Mouse (Mus musculus) lung, postnatal 0 days (tissue): ENCODE data around the gene Upk2. TPM values are rescaled to one million over a fixed set of nuclear protein-coding genes. Genes with fewer than 3 reads are reported as not detected.
A peak's percentile ranks its signal among the peaks of the same experiment; 100 is the strongest.
"Not testable (repeated sequence)": the region's sequence is repeated elsewhere in the genome, so short reads cannot be mapped to it uniquely, and the experiment has no call there.

Source experiments
- ATAC-seq: fragments of 200-750 bp; cut with Nextera tagmentation; 2 replicates; pipeline ENCODE4 v1.8.0; 2017; ENCODE audit warnings: moderate library complexity
- DNase-seq: peaks from one replicate; pipeline ENCODE4 v3.0.0-alpha.2; 2016; ENCODE audit warnings: low spot score
- H3K27ac ChIP-seq: fragments of 300-500 bp; sonication (generic); 2 replicates; pipeline ENCODE4 v1.5.1; 2014; ENCODE audit warnings: antibody characterized with exemption, mild to moderate bottlenecking, low read length, mixed read lengths
- H3K27me3 ChIP-seq: fragments of 300-500 bp; sonication (generic); replicated peaks from 2 replicates; pipeline ENCODE4 v1.6.1; 2014; ENCODE audit warnings: low read length, mixed read lengths; ENCODE audit not compliant: insufficient read depth
- H3K36me3 ChIP-seq: fragments of 300-500 bp; sonication (generic); 2 replicates; pipeline ENCODE4 v1.6.1; 2014; ENCODE audit warnings: low read length, mixed read lengths; ENCODE audit not compliant: insufficient read depth
- H3K4me1 ChIP-seq: fragments of 300-500 bp; sonication (generic); 2 replicates; pipeline ENCODE4 v1.6.1; 2014; ENCODE audit warnings: antibody characterized with exemption, low read depth, low read length, mixed read lengths; ENCODE audit not compliant: insufficient read depth
- H3K4me2 ChIP-seq: fragments of 300-500 bp; sonication (generic); replicated peaks from 2 replicates; pipeline ENCODE4 v1.6.1; 2014; ENCODE audit warnings: low read depth, mild to moderate bottlenecking, low read length, moderate library complexity, mixed read lengths
- H3K4me3 ChIP-seq: fragments of 300-500 bp; sonication (generic); 2 replicates; pipeline ENCODE4 v1.5.1; 2014; ENCODE audit warnings: low read depth, low read length
- H3K9ac ChIP-seq: fragments of 300-500 bp; sonication (generic); replicated peaks from 2 replicates; pipeline ENCODE4 v1.6.1; 2014; ENCODE audit warnings: low read depth, mild to moderate bottlenecking
- H3K9me3 ChIP-seq: fragments of 300-500 bp; sonication (generic); 2 replicates; pipeline ENCODE4 v1.6.1; 2016; ENCODE audit warnings: low read length, mixed read lengths
- CTCF ChIP-seq: IDR thresholded peaks from 2 replicates; pipeline ENCODE4 v1.5.1; 2016; ENCODE audit warnings: antibody characterized with exemption, mild to moderate bottlenecking
- EP300 ChIP-seq: IDR thresholded peaks from 2 replicates; pipeline ENCODE4 v1.6.1; 2016; ENCODE audit warnings: antibody characterized with exemption, mild to moderate bottlenecking, control low read depth
- WGBS: fragments of 180-500 bp; shearing (Covaris S2); extraction: QIAGEN DNeasy Blood & Tissue Kit; methylation state at CpG from one replicate; pipeline ENCODE4 v1.1.7; 2014; 5-methylcytosine and 5-hydroxymethylcytosine counted together
- polyA plus RNA-seq: library from polyadenylated mRNA; unstranded; fragments of >200 nt; fragmentation: Nextera tagmentation; extraction: Ambion mirVana; gene quantifications from 2 replicates; pipeline ENCODE4 v1.2.1, GENCODE M21; 2015

Gene Upk2
- polyA plus RNA-seq, 1 experiment from 2014 or later = 2.3 TPM

DNA sequence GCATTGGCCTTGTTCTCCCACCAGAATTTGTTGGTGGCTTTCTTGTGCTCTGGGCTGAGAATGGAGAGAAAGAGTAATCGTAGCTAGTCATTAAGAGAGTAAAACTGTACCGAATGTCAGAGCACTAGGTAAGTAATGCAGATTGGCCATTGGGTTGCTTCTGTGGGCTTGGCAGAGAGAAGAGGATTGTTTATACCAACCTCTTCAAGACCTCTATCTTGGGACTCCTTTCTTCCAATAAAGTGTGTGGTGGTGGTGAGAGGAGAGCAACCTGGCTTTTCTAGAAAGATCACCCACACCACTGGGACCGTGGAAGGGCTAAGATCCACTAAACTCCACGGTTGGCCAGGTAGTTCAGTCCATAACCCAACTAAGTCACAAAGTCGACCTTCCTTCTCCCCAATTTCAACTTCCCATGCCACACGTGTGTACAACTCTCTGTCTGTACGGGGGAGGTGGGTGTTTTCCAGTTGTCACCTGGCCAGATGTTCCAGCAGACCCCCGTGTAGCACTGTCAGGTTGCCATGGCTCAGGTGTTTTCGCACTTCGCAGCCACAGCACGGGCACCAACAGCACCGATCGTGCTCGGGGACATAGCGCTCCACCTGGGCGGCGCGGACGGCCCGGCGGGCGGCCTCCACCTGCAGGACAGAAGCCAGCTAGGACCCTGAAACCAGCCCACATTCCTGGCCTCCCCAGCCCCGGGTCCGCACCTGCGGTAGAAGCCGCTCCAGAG lies 37.5 kb downstream of the Upk2 start:
- Histone ChIP-seq H3K27me3 (no peaks in the 10 kb centered on the region), H3K9me3 (no peaks in the 10 kb centered on the region), H3K9ac (peak overlapping the region; percentile 53), H3K36me3 (no peaks in the 10 kb centered on the region; the same call in 1 of the 2 replicates), H3K4me1 (peaks cover 8% of the 10 kb centered on the region; the same call in 1 of the 2 replicates), H3K4me3 (peak overlapping the region; percentile 77), H3K4me2 (peak overlapping the region; percentile 87), H3K27ac (peak overlapping the region; percentile 78)
- 7% methylated on average over 26 of the region's 26 CpGs for WGBS
- no peak for TF ChIP-seq EP300
- TF ChIP-seq CTCF = no peak
- DNase-seq = no peak
- ATAC-seq = peak; percentile 68

GRCm38 (mm10) chr9:44412781-44413180 lies 42.0 kb downstream of the Upk2 start:
- WGBS = 55% methylated on average over 2 of the region's 2 CpGs

DNA sequence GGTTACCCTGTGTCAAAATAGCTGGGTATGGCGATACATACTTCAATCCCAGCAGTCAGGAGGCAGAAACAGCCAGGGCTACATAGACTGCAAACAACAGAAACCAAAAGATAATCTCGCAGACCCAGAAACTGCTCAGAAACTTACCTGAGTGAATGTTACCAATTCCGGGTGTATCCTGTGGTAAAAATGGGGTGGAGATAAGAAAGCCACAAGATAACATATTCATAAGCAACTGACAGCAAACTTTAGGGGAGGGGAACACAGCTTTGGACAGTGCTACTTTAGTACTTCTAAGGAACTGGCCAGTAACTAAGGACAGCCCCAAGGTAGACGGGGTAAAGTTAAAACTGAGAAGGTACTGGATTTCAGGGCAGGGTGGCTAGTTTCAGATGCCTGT lies 42.5 kb downstream of the Upk2 start:
- H3K4me3 ChIP-seq = no peak overlapping the region
- H3K4me1 ChIP-seq = peaks cover 7% of the 10 kb centered on the region; the same call in 1 of the 2 replicates
- no peak for TF ChIP-seq EP300
- no peaks in the 10 kb centered on the region for H3K27me3 ChIP-seq
- H3K4me2 ChIP-seq = no peak overlapping the region
- no peak for DNase-seq
- ATAC-seq = no peak
- H3K9me3 ChIP-seq = no peaks in the 10 kb centered on the region
- H3K9ac ChIP-seq = no peak overlapping the region
- 73% methylated on average over 4 of the region's 4 CpGs for WGBS
- H3K27ac ChIP-seq = no peak overlapping the region
- H3K36me3 ChIP-seq = peaks cover 16% of the 10 kb centered on the region

More at GRCm38 (mm10) chr9:44412781-44413180, 42.0 kb downstream of the Upk2 start:
- peaks cover 16% of the 10 kb centered on the region for H3K36me3 ChIP-seq
- peaks cover 7% of the 10 kb centered on the region; the same call in 1 of the 2 replicates for H3K4me1 ChIP-seq
- ATAC-seq (no peak), DNase-seq (no peak)
- no peaks in the 10 kb centered on the region for H3K27me3 ChIP-seq
- H3K4me2 ChIP-seq = no peak overlapping the region
- no peaks in the 10 kb centered on the region for H3K9me3 ChIP-seq
- no peak overlapping the region for H3K4me3 ChIP-seq
- H3K27ac ChIP-seq = no peak overlapping the region
- no peak overlapping the region for H3K9ac ChIP-seq
- TF ChIP-seq CTCF = no peak
- no peak for TF ChIP-seq EP300

GRCm38 (mm10) chr9:44411601-44412130 lies 43.1 kb downstream of the Upk2 start:
- Histone ChIP-seq H3K4me3 (no peak overlapping the region), H3K4me1 (peaks cover 3% of the 10 kb centered on the region; the same call in 1 of the 2 replicates), H3K27ac (no peak overlapping the region), H3K4me2 (no peak overlapping the region), H3K36me3 (peaks cover 16% of the 10 kb centered on the region), H3K27me3 (no peaks in the 10 kb centered on the region), H3K9ac (no peak overlapping the region), H3K9me3 (no peaks in the 10 kb centered on the region)
- 83% methylated on average over 1 of the region's 1 CpGs for WGBS
- no peak for ATAC-seq
- TF ChIP-seq EP300 (no peak), CTCF (no peak)
- no peak for DNase-seq

DNA sequence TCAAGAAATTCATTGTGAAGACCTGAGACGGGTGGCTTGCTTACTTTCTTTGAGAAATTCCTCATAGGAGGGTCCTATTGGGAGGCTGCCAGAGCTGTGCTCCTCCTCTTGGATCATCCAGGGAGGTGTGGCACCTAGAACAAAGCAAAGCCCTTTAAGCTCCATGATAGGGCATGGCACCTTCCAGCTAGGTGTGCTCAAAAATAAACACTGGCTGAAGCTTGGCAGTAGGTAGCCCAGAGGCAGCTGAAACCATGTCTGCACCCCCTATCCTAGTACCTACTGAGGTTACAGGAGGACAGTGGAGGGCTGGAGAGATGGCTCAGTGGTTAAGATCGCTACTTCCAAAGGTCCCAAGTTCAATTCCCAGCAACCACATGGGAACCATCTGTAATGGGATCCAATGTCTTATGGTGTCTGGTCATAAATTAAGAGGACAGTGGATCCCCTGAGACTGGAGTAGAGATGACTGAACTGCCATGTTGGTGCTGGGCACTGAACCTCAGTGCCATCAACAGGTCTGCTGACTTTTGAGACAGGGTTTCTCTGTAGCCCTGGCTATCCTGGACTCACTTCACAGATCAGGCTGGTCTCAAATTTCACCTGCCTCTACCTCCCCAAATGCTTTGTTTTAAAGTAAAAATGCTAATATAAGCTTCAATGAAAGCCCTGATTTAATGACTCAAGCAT lies 44.0 kb downstream of the Upk2 start:
- Histone ChIP-seq H3K4me3 (no peak overlapping the region), H3K4me2 (no peak overlapping the region), H3K9me3 (no peaks in the 10 kb centered on the region), H3K4me1 (peaks cover 3% of the 10 kb centered on the region; the same call in 1 of the 2 replicates), H3K9ac (no peak overlapping the region), H3K27me3 (no peaks in the 10 kb centered on the region), H3K27ac (no peak overlapping the region), H3K36me3 (peaks cover 16% of the 10 kb centered on the region)
- no peak for ATAC-seq
- 80% methylated on average over 2 of the region's 2 CpGs for WGBS
- no peak for DNase-seq
- TF ChIP-seq CTCF = no peak
- no peak for TF ChIP-seq EP300

DNA sequence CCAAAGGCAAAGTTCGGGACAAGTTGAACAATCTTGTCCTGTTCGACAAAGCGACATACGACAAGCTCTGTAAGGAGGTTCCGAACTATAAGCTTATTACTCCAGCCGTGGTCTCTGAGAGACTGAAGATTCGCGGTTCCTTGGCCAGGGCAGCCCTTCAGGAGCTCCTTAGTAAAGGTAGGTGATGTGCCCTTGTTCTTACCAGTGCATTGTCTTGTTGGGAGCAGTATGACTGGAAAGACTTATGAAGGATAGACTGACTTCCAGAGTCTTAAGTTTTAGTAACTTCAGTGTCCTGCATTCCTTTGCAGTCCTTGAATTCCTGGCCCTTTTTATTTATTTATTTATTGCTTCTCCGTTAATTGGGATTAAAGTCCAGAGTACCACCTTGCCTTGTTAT lies 46.1 kb downstream of the Upk2 start:
- H3K27ac ChIP-seq, H3K4me3 ChIP-seq, ATAC-seq, H3K9me3 ChIP-seq, H3K4me1 ChIP-seq, H3K27me3 ChIP-seq, DNase-seq: not testable (repeated sequence)
- Histone ChIP-seq H3K36me3 (peaks cover 19% of the 10 kb centered on the region), H3K4me2 (peak overlapping the region; percentile 56; the same call in 1 of the 2 replicates), H3K9ac (peak overlapping the region; percentile 89; the same call in 1 of the 2 replicates)
- 76% methylated on average over 9 of the region's 9 CpGs for WGBS
